Mouse (Mus musculus) urinary bladder, postnatal 36 days (tissue): ENCODE measurements around the gene Kmt2d.
A peak's percentile ranks its signal among the peaks of the same experiment; 100 is the strongest.

ENCODE experiments used
- DNase-seq, 2 experiments: peaks; one replicate each; pipeline ENCODE4 v3.0.0; 2022; ENCODE audit warnings: low spot score in 2 of 2, mixed read lengths in 1 of 2

Gene Kmt2d

DNA sequence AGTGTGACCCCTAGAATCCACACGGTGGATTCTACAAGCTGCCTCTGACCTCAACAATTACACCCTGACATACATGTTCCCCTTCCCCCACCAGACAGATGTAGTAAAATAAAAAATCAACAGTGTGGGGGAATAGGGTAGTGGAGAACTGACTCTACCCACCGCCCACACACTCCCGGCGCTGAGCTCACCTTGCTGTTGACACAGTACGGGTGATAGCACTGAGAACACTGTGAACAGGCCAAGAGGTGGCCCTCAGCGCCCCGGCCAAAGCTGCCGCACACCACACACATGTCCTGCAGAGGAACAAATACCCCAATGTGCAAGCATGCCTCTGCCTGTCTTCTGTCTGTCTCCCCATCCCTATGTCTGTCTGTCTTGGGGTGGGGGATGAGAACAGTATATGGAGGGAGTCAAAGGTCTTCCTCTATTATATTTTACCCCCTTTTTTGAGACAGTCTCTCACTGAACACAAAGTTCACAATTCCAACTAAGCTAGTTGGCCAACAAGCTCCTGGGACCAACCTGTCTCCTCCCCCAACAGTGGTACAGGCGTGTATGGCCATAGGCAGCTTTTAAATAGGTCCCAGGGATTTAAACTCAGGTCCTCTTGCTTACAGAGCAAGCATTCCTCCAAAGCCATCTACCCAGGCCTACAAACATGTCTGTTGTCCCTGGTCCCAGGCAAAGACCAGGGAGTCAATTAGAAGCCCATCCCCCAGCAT, 11.5 kb downstream of the Kmt2d start:
- DNase-seq = no peak

DNA sequence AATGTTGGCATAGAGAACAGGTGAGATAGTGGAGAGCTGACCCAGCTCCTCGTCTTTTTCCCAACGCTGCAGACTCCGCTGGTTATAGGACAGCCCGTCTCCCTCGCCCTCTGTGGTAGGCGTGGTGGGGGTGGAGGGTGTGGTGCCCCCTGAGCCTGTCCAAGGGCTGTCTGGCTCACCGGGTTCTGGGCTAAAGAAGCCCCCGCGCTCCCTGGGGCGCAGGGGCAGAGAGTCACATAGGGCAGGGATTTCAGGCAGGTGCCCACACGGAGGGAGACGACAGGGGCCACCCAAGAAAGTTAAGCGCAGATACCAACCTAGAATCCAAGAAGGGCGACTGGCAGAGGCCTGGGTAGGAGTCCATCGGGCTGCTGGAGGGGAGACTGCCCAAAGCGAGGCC, 16.8 kb downstream of the Kmt2d start:
- DNase-seq = no peak

DNA sequence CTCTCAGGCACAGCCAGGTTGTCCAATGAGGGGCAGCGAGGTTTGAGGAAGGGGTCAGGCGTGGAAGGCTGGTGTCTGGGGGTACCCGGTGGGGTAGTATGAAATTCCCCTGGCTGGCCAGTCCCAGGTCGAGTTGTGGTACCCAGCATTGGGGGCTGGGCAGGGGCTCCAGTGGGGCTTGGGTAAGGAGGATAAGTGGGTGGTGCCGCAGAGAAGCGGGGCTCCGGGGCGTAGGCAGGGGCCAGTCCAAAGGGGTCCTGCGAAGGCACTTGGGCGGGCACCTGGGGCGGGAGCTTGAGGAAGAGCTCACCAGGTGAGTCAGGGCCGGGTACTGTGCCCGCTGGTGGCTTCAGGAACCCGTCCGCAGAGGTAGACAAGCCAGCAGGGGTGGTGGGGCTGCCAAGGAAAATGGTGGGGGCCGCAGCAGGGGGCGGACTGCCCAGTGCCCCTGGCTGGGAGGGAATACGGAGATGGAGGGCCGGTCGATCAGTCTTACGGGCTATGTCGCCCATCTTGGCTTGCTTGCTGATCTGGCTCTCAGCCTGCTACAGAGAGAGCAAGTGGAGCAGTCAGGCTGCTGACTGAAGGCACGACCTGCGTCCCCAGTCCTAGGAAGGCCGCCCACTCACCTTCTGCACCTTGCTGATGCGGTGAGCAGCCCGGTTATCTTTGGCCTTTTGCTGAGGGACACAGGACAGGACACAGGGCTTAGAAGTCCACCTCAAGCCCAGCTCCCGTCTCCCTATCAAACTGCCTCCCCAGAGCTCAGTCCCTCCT, 17.7 kb downstream of the Kmt2d start:
- DNase-seq = no peak

DNA sequence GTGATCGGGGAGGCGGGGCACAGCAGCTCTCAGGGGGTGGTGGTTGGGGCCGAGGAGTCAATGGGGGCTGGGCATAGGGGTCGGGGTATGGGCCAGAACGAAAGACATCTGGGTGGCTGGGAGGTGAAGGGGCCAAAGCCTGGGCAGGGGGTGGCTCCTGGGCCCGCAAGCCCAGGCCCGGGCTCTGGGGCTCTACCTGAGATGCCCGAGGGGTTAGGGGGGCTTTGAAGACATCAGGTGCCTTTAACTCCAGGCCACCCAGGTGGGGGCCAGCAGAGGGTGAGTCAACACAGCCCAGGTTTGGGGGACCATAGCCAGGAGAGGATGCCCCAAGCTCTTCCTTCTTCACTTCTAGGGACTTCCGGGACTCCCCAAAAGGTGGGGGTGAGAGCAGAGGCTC, 18.3 kb downstream of the Kmt2d start:
- no peak for DNase-seq

DNA sequence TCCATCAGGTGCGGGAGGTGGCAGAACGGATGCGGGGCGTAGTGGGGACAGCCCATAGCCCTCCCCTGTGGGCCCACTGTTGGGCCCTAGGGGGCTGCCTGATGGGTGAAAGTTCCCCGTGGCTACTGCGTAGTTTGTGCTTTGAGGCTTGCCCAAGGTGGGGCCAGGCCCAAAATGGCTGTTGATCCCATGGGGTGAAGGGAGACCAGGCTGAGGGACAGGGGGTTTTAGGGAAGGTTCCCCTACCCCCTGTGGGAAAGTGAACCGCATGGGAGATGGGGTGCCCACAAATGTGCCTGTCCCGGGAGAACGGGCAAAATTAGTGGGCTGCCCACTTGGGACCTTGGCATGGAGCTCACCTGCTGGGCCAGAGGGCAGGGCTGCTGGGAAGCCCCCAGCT, 18.9 kb downstream of the Kmt2d start:
- DNase-seq = no peak

DNA sequence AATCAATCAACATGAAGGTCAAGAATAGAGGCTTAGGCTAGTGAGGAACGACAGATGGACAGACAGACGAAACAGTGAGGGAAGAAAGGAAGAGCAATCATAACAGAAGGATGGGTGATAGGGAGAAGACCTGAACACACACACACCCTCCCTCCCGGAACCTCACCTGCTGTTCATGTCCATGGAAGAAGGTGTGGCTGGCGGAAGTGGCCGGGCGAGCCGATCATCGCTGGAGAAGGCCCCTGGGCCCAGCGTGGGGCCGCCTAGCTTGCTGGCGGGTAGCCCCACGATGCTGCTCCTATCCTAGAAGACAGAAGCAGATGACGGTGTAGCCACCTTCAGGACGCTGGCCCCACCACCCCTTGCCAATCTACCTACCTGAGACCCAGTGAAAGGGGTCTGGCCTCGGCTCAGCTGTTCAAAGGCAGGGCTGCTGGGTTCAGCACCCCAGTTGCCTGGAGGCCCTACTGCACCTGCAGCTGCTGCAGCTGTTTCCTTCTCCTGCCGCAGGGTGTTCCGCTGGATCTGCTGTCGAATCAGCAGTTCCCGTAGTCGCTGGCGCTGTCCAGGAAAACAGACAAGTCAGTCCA, 19.7 kb downstream of the Kmt2d start:
- no peak for DNase-seq

DNA sequence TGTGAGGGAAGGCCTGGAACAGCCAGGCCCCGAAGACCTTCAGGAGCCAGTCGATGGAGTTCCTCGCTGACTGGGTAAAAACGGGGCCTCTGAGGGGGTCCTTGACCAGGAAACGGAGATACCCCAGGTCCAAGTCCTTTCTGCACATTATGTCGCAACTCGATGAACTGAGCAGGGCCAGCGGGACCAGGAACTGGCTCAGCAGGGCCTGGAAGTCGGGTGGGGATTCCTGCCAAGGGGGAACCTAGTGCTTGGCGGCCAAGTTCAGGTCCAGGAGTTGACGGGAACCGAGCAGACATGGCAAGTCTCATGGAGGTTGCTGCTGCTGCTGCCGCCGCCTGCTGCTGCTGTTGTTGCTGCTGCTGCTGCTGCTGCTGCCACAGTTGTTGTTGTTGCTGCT, 20.3 kb downstream of the Kmt2d start:
- peak in 1 of 2 experiments; percentile 47 for DNase-seq

DNA sequence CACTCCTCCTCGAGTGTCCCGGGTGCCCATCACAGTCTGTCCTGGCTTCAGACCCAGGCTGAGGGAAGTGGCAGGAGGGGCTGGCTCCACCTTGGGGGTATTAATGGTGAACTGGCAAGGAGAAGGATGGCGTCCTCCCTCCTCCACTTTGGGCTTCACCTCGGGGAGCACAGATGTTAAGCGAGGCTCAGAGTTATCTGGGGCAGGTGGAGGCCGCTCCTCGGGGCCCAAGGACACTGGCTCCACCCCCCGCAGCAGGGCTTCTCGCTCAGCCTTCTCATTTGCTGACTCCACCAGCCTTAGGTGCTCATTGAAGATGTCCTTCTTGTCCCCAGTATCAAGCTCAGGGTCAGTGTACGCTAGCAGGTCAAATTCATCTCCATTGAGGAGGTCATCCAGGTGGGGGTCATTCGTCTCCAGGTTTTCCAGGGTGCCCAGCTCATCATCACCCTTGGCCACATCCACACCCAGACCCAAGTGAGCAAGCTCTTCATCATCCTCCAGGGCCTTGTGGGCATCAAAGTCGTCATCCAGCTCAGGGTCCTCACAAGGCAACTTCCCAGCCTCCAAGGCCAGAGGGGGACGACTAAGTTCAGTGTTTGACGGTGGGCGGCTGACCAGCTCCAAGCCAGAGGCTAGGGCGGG, 20.9 kb downstream of the Kmt2d start:
- DNase-seq = no peak

DNA sequence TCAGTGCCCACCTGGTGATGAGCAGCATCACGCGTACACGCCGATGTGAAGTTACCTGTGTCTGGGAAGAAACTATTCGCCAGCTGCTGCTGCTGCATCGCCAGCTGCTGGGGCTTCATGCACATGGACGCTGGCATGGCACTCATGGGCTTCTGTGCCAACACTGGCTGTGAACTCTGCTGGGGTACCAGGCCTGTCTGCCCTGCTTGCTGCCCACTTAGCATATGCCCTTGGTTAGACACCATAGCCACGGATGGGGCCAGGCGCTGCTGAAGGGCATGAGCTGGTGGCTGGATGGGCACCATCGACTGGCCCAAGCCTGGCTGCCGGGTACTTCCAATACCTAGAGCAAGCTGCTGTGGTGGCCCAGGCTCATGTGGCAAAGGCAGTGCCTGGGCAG, 21.8 kb downstream of the Kmt2d start:
- no peak for DNase-seq

DNA sequence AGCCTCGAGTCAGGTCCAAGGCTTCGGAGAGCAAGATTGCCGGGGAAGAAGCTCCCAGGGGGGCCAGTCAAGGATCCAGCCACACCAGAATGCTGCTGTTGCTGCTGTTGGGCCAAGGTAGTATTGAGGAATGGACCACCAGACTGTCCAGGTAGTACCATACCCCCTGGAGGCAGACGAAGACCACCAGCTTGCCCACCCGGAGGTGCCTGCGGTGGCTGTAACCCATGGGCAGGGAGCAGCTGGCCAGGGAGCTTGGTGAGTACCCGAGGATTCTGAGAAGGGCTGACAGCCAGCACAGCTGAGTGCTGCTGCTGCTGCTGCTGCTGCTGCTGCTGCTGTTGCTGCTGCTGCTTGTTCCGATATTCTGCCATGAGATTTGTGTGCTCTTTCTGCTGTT, 24.9 kb downstream of the Kmt2d start:
- no peak for DNase-seq

DNA sequence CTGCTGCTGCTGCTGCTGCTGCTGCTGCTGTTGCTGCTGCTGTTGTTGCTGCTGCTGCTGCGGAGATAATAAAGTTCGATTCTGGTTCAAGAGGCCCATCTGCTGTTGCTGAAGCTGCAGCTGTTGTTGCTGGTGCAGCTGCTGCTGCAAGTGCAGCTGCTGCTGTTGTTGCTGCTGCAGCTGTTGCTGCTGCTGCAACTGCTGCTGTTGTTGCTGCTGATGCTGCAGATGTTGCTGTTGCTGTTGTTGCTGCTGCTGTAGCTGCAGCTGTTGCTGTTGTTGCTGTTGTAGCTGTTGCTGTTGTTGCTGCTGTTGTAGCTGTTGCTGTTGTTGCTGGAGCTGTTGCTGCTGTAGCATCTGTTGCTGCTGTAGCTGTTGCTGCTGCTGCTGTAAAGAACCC, 25.9 kb downstream of the Kmt2d start:
- no peak for DNase-seq

DNA sequence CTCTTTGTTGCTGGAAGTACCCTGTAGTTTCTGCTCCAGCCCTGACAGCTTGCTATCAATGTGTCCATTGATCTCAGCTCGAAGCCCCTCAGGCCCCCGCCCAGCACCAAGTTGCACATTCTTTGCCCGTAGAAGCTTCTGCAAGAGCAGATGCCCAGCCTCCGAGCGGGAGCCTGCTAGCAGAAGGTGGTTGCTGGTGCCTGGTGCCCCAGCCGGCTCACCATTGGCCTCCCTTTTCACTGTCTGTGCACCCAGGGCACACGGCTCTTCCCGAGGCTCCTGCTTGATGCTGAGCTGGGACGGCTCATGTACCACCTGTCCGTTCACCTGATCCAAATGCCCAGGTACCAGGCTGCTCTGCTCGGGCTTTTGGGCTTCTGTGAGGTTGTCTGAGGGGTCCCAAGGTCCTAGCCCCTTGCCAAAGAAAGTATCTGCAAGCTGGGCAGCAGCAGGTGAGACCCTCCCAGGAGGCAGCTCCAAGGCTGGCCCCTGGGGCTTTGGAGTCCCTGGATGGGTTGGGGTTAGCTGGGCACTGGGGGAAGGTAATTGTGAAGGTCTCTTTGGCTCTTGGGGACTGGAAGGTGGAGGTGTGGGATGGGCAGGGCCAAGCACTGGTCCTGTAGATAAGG, 27.3 kb downstream of the Kmt2d start:
- no peak for DNase-seq

DNA sequence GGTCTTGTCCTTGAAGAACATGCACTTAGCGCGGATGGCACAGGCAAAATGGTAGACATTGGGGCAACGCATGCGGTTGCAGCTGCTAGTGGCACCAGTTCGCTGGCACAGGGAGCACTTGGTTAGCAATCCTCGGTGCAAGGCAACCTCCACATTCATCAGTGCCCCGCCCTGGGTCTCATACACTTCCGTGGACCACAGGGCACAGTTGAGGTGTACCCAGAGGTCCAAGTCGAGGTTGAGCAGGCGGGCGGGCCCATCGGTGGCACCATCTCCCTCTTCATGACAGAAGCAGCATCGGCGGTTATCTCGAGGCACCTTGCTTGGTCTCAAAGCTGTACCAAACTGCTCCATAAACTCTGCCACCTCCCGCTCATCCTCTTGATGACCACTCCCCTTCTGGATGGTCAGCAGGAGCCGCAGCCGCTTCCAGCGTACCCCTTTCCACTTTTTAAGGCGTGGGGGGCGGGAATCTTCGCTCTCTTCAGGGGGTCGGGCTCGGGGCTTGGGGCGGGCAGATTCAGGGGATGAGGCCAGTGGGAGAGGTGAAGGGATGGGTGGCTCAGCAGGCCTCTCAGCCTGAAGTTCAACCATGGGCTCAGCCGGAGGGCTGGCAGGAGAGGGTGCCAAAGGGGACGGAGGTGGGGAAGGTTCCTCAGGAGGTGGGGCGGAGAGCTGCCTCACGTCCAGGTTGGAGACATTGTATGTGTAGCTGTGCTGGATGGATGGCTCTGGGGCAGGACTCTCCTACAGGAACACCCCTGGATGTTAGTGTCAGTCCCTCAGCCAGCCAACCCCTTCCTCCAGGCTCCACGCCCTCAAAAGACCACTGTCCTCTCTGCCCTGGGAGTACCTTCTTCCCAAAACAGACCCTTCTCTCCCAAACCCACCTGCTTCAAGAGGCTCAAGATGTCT, 31.1 kb downstream of the Kmt2d start:
- DNase-seq = no peak

DNA sequence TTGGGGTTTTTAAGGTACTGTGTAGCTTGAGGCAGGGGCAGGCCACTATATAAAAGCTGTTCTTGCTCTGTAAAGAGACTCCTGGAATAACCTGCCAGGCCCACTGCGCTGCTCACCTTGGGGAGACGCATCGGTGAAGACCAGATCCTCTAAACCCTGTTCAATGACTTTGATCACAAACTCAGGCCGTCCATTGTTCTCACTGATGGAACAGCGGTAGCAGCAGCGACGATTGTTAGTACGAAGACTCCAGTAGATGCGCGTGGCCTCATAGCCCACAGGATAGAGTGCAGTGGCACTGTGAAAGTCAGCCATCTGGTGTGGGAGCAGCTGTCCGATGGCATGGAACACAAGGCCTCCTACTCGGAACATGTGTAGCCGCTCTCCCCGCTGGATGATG, 31.8 kb downstream of the Kmt2d start:
- DNase-seq = no peak

DNA sequence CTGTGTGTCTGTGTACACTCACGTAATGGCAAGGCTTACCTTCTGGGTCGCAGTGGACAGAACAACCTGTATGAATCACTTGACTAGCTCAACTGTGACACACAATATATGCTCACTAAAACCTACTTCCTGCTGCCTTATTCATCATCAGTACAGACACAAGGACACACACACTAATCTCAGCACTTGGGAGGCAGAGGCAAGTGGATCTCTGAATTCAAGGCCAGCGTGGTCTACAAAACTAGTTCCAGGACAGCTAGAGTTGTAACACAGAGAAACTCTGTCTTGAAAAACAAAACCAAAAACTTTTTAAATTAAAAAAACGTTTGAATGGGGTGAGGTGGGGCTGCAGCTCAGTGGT, 33.3 kb downstream of the Kmt2d start:
- DNase-seq = no peak

DNA sequence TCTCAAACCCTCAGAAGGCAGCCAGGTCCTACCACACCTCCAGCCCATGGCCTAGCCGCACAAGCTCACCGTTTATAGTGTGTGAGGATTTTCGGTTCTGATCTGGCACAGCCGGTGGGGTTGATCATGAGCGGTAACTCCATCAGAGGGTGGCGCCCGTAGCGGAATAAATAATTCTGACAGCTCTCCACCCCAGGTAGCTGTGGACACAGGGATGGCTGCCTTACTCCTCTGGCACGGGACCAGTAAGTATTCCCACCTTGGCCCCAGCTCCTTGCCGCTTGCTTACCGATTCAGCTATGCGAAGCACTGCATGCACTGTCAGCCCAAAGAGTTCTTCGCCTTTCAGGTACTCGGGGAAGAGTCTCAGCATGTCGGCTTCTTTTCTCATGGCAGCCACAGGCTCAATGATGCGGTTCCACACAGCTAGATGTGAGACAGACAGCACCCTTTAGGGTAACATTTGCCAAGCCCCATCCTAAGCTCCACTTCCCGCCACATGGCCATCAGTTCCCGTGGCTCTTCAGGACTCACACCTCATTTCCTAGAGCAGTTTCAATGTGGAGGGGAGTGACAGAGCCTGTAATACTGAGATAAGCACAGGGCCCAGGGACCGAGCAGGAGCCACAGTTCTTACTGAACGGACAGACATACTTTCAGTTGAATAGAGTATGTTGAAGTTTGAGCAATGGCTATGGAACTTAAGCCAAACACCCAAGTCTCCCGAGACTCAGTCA, 33.8 kb downstream of the Kmt2d start:
- DNase-seq = no peak

DNA sequence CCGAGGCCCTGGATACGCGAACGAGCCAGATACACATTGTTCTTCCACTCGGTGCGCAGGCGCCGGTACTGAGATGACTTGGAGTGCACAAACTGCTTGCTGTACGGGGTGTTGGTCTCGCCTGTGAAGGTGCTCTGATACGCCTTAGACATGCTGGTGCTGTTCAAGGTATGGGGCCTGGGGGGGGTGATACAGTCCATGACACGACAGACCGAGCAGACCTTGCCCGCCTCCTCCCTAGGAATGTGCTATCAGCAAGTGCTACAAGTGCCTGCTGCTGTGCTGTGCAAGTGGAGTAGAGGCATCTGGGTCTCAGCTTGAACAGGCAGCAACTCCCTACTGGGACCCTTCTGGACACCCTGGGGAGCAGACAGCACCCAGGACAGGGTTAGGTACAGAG, 35.7 kb downstream of the Kmt2d start:
- DNase-seq = no peak

DNA sequence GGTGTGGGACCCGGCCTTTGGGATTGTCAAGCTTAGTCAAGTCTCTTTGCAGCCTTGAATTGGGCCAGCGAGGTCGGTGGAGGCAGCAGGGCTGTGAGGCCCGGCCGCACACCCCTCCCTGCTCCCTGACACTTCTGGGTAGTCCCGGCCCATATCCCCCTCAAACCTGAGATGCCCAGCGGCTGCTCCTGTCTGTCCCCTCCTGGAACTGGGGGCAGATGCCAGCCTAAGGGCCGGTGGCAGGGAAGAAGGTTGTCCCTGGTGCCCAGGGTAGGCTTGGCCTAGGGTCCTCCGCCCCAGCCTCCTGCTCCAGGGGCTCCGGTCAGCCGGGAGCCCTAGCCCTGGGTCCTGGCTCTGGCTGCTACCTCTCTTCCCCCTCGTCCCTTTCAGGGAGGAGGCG, 36.9 kb downstream of the Kmt2d start:
- no peak for DNase-seq

DNA sequence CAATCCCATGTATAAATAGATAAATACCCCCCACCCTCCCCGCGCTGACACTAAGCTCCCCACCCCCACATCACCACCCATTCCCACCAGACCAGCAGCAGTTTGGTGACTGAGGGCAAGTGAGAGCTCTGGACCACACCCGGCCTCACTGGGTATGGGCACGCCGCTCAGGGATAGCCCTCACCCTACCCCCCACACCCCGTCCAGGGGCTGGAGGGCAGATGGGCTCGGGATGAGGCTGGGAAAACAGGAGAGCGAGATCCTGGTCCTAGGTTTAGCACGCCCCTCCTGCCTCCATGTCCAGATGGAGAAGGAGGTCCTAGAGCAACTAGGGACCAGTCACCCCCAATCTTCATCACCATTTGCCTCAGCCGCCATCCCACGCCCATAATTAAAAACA, 37.7 kb downstream of the Kmt2d start:
- no peak for DNase-seq
